Mouse (Mus musculus) heart, adult 2 months (tissue): ENCODE measurements around the gene Zdhhc24.

Source experiments
- CTCF ChIP-seq: fragments of 200-600 bp; IDR thresholded peaks from 2 replicates; pipeline ENCODE4 v1.8.1; 2022; ENCODE audit warnings: antibody characterized with exemption, mild to moderate bottlenecking, moderate library complexity
- POLR2A ChIP-seq: fragments of 200-500 bp; IDR thresholded peaks from 2 replicates; pipeline ENCODE4 v1.6.1; 2011; ENCODE audit warnings: mild to moderate bottlenecking, low read depth, low read length, control low read depth; ENCODE audit not compliant: insufficient read depth

GRCm38 (mm10) chr19:4840848-4841247 is 37.6 kb upstream of the Zdhhc24 start:
- no peak for TF ChIP-seq CTCF
- TF ChIP-seq POLR2A, result no peak
